Mouse (Mus musculus) limb, embryonic 14.5 days (tissue): ENCODE measurements around the gene Shld2. TPM values are rescaled to one million over a fixed set of nuclear protein-coding genes. Genes with fewer than 3 reads are reported as not detected.

Experiments used
- ATAC-seq: fragments of 200-750 bp; cut with Nextera tagmentation; 2 replicates; pipeline ENCODE4 v1.8.0; 2017; ENCODE audit warnings: low read depth, moderate number of reproducible peaks, moderate TSS enrichment; ENCODE audit not compliant: low FRiP score
- DNase-seq: peaks from one replicate; pipeline ENCODE4 v3.0.0-alpha.2; 2015; ENCODE audit warnings: low spot score
- H3K27ac ChIP-seq: fragments of 300-500 bp; sonication (generic); replicated peaks from 2 replicates; pipeline ENCODE4 v1.5.1; 2014; ENCODE audit warnings: low read depth, mild to moderate bottlenecking, low read length, moderate library complexity, mixed read lengths
- H3K27me3 ChIP-seq: fragments of 300-500 bp; sonication (generic); 2 replicates; pipeline ENCODE4 v1.6.1; 2014; ENCODE audit warnings: low read length, mixed read lengths; ENCODE audit not compliant: control insufficient read depth, insufficient read depth
- H3K36me3 ChIP-seq: fragments of 300-500 bp; sonication (generic); 2 replicates; pipeline ENCODE4 v1.6.1; 2014; ENCODE audit warnings: mild to moderate bottlenecking, low read length, moderate library complexity, mixed read lengths; ENCODE audit not compliant: control insufficient read depth, insufficient read depth
- H3K4me1 ChIP-seq: fragments of 300-500 bp; sonication (generic); 2 replicates; pipeline ENCODE4 v1.6.1; 2014; ENCODE audit warnings: antibody characterized with exemption, low read length, mixed read lengths; ENCODE audit not compliant: control insufficient read depth, insufficient read depth
- H3K4me2 ChIP-seq: fragments of 300-500 bp; sonication (generic); replicated peaks from 2 replicates; pipeline ENCODE4 v1.6.1; 2014; ENCODE audit warnings: low read depth, mild to moderate bottlenecking, low read length, moderate library complexity; ENCODE audit not compliant: severe bottlenecking
- H3K4me3 ChIP-seq: fragments of 300-500 bp; sonication (generic); replicated peaks from 2 replicates; pipeline ENCODE4 v1.5.1; 2014; ENCODE audit warnings: low read length
- H3K9ac ChIP-seq: fragments of 300-500 bp; sonication (generic); 2 replicates; pipeline ENCODE4 v1.6.1; 2014; ENCODE audit warnings: mild to moderate bottlenecking, low read depth, low read length, moderate library complexity; ENCODE audit not compliant: severe bottlenecking
- H3K9me3 ChIP-seq: fragments of 300-500 bp; sonication (generic); 2 replicates; pipeline ENCODE4 v1.6.1; 2016; ENCODE audit warnings: low read length; ENCODE audit not compliant: control insufficient read depth
- POLR2A ChIP-seq: fragments of 200-500 bp; IDR thresholded peaks from 2 replicates; pipeline ENCODE4 v1.8.0; 2012; ENCODE audit warnings: inconsistent platforms, mild to moderate bottlenecking, moderate library complexity, borderline replicate concordance; ENCODE audit not compliant: insufficient read depth, insufficient read length; ENCODE audit errors: extremely low read depth
- WGBS: fragments of 180-500 bp; shearing (Covaris S2); extraction: QIAGEN DNeasy Blood & Tissue Kit; methylation state at CpG from one replicate; pipeline ENCODE4 v1.1.7; 2014; 5-methylcytosine and 5-hydroxymethylcytosine counted together
- polyA plus RNA-seq, 2 experiments: library from polyadenylated mRNA; depleted of rRNA in 1 of 2; stranded (reverse) in 1 of 2; unstranded in 1 of 2; fragments of >200 nt; fragmentation: Nextera tagmentation in 1 of 2; extraction: Ambion mirVana in 1 of 2; gene quantifications; 2 replicates each; pipeline versions ENCODE4 v1.2.1 to v1.2.3; 2012 to 2014

Gene Shld2
- polyA plus RNA-seq, 2 experiments, result 6.7 to 11.7 TPM

GRCm38 (mm10) chr14:34233846-34234245 is 76.4 kb downstream of the Shld2 start:
- no peak for ATAC-seq
- no peak for DNase-seq
- no peak overlapping the region for H3K4me3 ChIP-seq
- H3K27me3 ChIP-seq, result no peaks in the 10 kb centered on the region
- no peaks in the 10 kb centered on the region for H3K36me3 ChIP-seq
- no peaks in the 10 kb centered on the region; the same call in 1 of the 2 replicates for H3K9me3 ChIP-seq
- no peak overlapping the region for H3K27ac ChIP-seq
- H3K9ac ChIP-seq, result no peak overlapping the region
- WGBS, result 56% methylated on average over 4 of the region's 4 CpGs
- no peak for TF ChIP-seq POLR2A
- H3K4me2 ChIP-seq, result no peak overlapping the region
- H3K4me1 ChIP-seq, result peaks cover 4% of the 10 kb centered on the region; the same call in 1 of the 2 replicates

GRCm38 (mm10) chr14:34232866-34233680 is 77.2 kb downstream of the Shld2 start:
- Histone ChIP-seq H3K27me3 (no peaks in the 10 kb centered on the region), H3K4me1 (peaks cover 4% of the 10 kb centered on the region; the same call in 1 of the 2 replicates), H3K9ac (no peak overlapping the region), H3K4me3 (no peak overlapping the region), H3K9me3 (no peaks in the 10 kb centered on the region; the same call in 1 of the 2 replicates), H3K4me2 (no peak overlapping the region), H3K27ac (no peak overlapping the region), H3K36me3 (no peaks in the 10 kb centered on the region)
- no peak for DNase-seq
- ATAC-seq, result no peak
- WGBS, result 84% methylated on average over 9 of the region's 9 CpGs
- no peak for TF ChIP-seq POLR2A

GRCm38 (mm10) chr14:34232340-34232739 is 78.0 kb downstream of the Shld2 start:
- H3K4me1 ChIP-seq, result peaks cover 4% of the 10 kb centered on the region; the same call in 1 of the 2 replicates
- no peak overlapping the region for H3K9ac ChIP-seq
- no peaks in the 10 kb centered on the region for H3K36me3 ChIP-seq
- WGBS, result 51% methylated on average over 7 of the region's 7 CpGs
- no peaks in the 10 kb centered on the region for H3K27me3 ChIP-seq
- H3K4me3 ChIP-seq, result no peak overlapping the region
- ATAC-seq (no peak), DNase-seq (no peak)
- no peaks in the 10 kb centered on the region; the same call in 1 of the 2 replicates for H3K9me3 ChIP-seq
- no peak overlapping the region for H3K4me2 ChIP-seq
- no peak for TF ChIP-seq POLR2A
- no peak overlapping the region for H3K27ac ChIP-seq

GRCm38 (mm10) chr14:34228830-34229506 is 81.3 kb downstream of the Shld2 start:
- H3K9ac ChIP-seq, result no peak overlapping the region
- no peaks in the 10 kb centered on the region; the same call in 1 of the 2 replicates for H3K9me3 ChIP-seq
- WGBS, result 92% methylated on average over 10 of the region's 10 CpGs
- no peak overlapping the region for H3K27ac ChIP-seq
- no peak for TF ChIP-seq POLR2A
- ATAC-seq (no peak), DNase-seq (no peak)
- no peaks in the 10 kb centered on the region for H3K4me1 ChIP-seq
- no peak overlapping the region for H3K4me3 ChIP-seq
- H3K36me3 ChIP-seq, result no peaks in the 10 kb centered on the region
- no peaks in the 10 kb centered on the region for H3K27me3 ChIP-seq
- no peak overlapping the region for H3K4me2 ChIP-seq

- Histone ChIP-seq H3K9ac (no peak overlapping the region), H3K4me1 (no peaks in the 10 kb centered on the region), H3K27ac (no peak overlapping the region), H3K27me3 (no peaks in the 10 kb centered on the region), H3K4me3 (no peak overlapping the region), H3K36me3 (no peaks in the 10 kb centered on the region), H3K9me3 (no peaks in the 10 kb centered on the region; the same call in 1 of the 2 replicates), H3K4me2 (no peak overlapping the region)
- no peak for ATAC-seq
- TF ChIP-seq POLR2A, result no peak
- DNase-seq, result no peak
- WGBS, result 91% methylated on average over 12 of the region's 12 CpGs
These were observed 82.3 kb downstream of the Shld2 start for GRCm38 (mm10) chr14:34227981-34228380.
